Mouse (Mus musculus): ENCODE measurements around the gene Gng7.
A peak's percentile ranks its signal among the peaks of the same experiment; 100 is the strongest.

Gng7 gene

DNA sequence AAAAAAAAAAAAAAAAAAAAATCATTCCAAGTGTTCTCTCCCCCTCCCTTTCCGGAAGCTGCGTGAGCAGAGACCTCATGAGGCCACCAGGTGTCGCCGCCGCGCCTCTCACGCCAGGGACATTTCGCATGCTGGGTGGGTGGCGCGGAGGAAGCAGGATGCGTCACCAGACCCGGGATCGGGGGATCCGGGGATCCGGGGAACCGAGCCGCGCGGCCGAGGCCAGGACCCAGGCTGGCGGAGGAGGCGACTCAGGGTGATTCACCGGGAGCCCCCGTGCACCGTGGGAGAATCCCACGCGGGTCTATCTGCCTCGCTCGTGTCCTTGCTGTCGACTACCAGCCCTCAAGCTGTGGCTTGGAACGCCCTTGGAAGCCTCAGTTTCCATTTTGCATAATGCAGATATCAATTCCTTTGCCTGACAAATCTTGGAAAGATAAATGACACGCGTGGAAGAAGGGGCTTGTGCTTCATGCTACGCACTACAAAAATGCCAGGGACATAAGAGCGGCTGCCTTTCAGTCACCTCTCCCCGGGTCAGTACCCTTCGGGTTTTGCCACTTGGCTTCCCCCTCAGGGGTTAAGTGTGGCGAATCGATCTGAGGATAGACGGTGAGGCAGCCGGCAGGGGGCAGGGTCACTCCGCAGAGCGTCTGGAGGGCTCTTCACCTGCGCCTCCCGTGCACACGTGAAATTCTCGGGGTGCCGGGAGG lies 86.0 kb downstream of the Gng7 start:
- peak; percentile 85 to 89 for DNase-seq (ENCODE audit: low spot score in 2 of 2)

DNA sequence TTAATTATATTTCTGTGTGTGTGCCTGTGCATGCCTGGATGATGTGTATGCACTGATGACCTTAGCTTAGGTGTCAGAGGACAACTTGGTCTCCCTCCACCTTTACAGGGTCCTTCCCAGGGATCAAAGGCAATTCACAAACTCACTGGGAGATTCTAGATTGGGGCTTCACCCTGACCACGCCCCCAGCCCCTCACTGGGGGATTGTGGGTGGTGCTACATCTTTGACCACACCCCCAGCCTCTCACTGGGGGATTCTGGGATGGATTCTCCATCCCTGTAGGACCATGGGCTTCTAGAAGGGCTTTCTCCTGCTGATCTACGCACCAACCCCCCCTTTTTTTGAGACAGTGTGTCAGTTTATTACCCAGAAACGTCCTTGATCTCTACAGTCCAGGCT lies 89.3 kb downstream of the Gng7 start:
- DNase-seq (ENCODE audit: low spot score in 2 of 2): no peak

DNA sequence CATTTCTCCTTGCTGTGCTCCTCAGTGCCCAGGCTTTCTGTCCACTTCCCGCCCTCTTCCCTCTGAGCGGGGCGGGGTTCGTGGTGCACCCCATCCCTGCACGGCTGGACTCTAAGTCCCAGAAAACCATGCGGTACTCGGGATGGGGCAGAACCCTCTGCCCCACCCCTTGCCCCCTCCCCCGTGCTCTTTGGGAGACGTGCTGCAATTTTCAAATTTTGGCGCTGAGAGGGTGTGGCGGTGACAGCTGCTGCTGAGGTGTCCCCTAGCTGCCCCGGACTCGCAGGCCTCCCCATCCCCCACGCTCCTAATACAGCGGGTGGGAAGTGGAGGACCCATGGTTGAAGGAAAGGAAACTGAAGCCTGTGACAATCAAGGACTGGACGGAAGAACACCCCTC lies 92.8 kb downstream of the Gng7 start:
- no peak for DNase-seq (ENCODE audit: low spot score in 2 of 2)

DNA sequence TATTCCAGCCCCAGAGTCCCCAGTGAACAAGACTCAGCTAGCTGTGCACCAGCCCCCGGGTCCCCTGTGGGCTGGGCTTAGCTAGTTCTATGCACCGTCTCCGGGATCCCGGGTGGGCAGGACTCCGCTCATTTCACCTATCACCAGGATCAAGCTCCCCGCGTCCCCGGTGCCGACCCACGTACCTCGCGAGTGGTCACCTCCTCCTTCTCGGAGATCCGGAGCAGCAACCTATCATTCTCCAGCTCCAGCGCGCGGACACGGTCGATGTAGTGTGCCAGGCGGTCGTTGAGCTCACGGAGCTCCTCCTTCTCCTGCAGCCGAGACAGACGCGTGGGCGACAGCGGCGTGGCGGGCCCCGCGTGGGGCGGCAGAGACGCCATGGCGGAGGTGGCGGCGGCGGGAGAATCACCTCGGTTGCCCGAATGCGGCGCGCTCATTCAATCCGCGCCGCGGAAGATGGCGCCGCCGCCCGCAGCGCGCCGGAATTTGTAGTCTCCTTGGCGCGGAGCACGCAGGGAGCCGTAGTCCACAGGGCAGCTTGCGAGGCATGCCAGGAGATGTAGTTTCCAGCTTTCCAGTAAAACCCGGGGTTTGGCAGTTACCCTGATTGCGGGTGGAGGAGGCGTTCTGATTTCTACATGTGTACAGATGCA lies 96.8 kb downstream of the Gng7 start, which contains the start of gene Lmnb2:
Gene Lmnb2, minus strand, starts transcription at position 467 of the 656 bp plus-strand sequence.
- peak; percentile 74 to 77 for DNase-seq (ENCODE audit: low spot score in 2 of 2)

DNA sequence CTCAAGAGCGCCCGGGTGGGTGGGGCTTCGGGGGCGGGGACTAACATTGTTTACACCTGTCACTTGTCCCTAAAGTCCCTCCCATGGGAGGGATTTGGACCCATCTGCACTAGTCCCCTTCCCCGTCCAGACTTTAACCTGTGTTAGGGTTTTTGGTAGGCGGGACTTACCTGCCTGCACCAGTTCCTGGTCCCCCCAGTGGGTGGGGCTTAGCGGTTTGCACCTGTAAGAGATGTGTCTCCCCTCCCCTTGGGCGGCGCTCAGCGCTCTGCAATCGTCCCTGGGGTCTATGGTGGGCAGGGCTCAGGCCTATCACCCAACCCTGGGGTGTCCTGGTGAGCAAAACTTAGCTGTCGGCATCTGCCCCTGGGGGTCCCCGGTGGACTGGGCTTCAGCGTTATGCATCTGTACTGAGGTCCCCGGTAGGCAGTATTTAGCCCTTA lies 97.4 kb downstream of the Gng7 start:
- no peak for DNase-seq (ENCODE audit: low spot score in 2 of 2)

DNA sequence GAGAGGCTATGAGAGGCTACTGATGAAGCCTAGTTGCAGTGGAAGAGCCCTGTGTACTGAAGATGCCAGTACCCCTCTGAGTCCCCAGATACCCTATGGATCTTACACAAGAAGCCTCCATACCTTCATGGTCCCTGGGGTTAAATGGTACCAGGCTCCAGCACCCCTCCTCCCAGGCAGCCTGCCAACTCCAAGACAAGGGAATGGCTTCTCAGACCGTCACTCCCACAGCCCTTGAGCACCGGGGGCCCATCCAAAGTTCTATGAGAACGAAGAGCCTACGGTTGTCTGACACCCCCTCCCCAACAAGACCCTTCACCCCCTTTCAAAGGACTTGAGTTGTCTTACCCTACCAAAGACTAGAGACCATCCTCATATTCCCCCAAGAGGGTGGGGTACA lies 99.0 kb downstream of the Gng7 start:
- no peak for DNase-seq (ENCODE audit: low spot score in 2 of 2)

DNA sequence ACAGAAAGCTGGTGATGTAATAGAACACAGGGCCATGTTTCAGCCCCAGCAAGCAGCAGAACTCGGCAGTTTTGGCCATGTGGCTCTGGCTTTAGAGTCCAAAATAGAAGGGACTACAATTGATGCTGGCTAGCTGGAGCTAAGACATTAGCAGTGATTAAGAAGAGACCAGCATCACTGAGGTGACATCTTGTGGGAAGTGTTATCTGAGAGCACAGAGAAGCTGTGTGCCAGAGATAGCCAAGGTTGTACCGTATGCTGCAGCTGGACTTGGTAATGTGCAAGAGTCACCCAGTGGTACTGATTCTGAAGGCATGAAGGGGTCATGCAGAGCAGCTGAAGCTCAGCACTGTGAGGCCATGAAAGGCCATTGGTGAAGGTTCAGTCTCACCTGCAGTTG lies 99.5 kb downstream of the Gng7 start:
- no peak for DNase-seq (ENCODE audit: low spot score in 2 of 2)

DNA sequence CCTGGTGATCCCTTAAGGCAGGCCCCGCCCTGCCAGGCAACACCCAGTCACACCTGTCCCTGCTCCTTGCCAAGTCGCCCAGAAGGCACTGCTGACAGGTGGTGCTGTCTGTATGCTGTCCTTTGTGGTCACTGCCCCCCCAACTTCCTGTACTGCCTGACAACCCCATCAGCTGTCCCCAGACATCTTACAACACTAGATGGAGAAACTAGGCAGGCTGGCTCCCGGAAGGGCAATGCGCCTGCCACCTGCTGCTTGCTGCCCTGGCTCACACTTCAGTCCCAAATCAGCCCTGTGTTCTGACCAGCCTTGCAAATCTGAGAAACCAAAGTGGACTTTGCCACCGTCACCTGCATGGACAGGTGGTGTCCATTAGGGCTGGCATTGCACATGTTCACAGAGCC lies 100.5 kb downstream of the Gng7 start:
- no peak for DNase-seq (ENCODE audit: low spot score in 2 of 2)

DNA sequence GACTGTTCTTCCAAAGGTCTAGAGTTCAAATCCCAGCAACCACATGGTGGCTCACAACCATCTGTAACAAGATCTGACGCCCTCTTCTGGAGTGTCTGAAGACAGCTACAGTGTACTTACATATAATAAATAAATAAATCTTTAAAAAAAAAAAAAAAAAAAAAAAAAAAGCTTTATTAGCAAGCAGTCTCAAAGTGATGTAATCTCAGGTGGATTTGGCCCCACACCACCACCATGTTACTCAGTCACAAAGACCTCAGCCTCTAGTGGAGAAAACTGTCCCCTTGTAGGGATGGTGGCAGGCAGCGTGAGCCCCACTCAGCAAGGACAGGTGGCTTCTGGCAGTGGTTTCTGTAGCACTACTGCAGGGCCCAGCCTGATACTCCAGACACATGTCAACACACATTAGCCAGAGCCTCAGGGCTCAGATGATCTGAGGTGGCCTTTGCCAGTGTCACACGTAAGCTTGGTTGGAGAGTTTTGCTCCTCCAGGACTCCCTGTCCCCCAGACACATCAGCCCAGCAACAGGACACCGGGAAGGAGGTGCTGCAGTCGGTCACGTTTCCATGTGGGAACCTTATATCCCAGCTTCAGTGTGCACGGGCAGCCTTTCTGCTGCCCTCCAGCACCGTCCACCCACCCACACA lies 101.3 kb downstream of the Gng7 start:
- DNase-seq (ENCODE audit: low spot score in 2 of 2): no peak

DNA sequence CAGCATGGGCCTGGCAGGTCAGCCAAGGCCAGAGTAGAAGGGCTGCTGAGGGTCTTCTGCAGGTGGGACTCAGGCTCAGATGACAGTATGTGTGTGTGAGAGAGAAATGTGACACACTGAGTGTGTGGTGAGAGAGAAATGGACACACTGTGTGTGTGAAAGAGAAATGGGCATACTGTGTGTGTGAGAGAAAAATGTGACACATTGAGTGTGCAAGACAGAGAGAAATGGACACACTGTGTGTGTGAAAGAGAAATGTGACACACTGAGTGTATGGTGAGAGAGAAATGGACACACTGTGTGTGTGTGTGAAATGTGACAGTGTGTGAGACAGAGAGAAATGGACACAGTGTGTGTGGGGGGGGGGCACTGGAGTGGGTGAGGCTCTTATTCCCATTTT lies 102.9 kb downstream of the Gng7 start:
- no peak for DNase-seq (ENCODE audit: low spot score in 2 of 2)

DNA sequence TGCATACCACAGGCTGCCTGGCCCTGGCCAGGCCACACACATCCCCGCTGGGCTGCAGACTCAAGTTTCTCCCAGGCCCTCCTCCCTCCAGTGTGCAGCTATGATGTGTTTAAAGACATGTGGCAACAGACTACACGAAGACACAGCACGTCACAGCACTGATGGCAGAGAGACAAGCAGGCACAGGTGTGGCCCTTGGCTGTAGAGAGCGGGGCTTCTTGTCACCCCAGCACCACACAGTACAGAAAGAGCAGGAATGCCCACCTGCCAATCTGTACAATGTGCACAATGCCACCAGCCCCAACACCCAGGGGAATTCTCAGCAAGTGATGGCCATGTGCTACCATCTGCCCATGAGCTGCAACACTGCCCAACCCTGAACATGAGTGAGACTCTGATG lies 103.4 kb downstream of the Gng7 start:
- no peak for DNase-seq (ENCODE audit: low spot score in 2 of 2)

DNA sequence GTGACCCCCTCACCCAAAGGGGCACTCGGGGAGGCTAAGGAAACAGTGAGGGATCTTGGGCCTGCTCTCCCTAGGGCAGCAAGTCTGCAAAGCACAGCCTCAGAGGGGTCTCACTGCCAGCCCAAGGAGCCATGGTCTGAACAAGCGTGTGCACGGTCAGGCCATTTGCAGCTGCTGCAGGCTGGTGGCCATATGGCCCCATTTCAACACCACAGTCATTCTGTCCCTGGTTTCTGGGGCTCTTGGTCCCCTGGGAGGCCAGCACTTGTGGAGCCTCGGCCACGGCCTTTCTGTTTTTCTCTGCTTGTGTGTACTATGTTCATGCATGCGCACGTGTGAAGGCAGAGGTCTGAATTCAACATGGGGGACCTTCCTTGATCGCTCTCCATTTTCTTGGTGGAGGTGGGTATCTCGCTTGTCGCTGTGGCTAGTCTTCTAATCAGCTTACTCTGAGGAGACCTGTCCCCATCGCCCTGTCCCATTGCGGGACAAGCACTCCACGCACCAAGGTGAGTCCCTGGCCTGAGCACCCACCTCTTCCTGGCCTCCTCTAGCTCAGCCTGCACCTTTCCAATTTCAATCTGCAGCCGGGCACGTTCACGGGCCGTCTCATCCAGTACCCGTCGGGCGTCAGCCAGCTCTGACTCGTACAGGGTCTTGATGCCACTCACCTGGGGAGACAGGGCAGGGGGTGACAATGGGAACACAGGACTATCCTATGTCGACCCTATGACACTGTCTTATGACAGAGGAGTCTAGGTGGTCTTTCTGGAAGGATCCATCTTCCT lies 105.2 kb downstream of the Gng7 start:
- no peak for DNase-seq (ENCODE audit: low spot score in 2 of 2)

DNA sequence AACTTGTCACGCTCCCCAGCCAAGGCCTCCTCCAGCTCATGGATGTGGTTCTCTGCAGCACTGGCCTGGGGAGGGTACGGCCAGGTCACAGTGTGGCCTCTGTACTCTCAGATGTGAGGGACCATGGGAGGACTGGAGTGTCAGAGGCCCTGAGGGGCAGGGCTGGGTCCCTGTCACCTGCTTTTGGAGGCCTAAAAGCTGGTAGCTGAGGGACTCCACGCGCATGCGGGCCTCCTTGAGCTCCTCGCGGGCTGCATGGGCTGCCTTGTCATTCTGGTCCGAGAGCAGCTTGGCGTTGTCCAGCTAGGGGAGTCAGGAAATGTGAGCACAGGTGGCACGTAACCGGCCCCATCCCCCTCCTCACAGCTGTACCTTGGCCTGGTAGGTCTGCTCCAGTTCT lies 110.0 kb downstream of the Gng7 start:
- DNase-seq (ENCODE audit: low spot score in 2 of 2): no peak

DNA sequence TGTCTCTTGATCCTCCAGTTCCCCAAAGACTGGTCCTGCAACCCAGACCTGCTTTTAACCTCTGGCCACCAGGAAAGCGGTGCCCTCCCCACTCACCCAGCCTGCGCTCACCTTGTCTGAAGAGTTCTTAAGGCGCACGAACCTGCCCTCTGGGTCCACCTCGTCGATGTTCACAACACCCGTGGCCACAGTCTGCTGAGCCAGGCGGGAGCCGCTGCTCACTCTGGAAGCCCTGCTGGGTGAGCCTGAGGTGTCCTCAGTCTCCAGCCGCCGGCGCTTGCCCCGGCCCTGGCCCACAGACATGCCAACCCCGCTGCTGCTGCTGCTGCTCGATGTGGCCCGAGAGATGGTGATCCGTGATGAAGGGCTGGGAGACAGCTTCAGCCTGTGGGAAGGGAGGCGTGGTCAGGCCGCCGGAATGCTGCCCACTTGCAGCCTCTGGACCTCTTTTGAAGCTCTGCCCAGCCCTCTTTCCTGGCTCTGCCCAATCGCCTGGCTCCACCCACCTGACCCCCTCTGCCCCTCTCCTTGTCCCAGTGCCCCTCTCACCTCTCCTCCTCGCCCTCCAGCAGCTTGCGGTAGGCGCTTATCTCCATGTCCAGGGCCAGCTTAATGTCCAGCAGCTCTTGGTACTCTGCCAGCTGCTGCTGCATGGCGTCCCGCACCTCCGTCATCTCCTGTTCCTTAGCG lies 110.6 kb downstream of the Gng7 start:
- DNase-seq (ENCODE audit: low spot score in 2 of 2): no peak

DNA sequence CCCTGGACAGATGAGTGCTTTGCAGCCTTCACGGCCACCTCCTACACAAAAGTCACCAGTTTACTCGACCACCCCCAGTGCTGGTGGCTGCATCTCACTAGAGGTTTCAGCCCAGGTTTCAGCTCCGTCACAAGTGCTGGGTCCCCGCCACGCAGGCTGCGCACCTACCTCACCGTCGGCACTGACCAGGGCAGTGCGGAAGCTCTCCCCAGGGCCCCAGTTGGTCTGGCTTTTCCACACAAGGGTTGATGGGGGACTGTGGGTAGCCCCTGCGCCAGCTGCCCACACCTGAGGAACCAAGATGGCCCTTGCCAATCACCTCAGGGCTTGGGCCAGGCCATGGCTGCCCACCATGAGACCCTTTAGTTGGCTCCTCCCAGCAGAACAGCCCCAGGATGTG lies 111.5 kb downstream of the Gng7 start:
- DNase-seq (ENCODE audit: low spot score in 2 of 2): no peak

DNA sequence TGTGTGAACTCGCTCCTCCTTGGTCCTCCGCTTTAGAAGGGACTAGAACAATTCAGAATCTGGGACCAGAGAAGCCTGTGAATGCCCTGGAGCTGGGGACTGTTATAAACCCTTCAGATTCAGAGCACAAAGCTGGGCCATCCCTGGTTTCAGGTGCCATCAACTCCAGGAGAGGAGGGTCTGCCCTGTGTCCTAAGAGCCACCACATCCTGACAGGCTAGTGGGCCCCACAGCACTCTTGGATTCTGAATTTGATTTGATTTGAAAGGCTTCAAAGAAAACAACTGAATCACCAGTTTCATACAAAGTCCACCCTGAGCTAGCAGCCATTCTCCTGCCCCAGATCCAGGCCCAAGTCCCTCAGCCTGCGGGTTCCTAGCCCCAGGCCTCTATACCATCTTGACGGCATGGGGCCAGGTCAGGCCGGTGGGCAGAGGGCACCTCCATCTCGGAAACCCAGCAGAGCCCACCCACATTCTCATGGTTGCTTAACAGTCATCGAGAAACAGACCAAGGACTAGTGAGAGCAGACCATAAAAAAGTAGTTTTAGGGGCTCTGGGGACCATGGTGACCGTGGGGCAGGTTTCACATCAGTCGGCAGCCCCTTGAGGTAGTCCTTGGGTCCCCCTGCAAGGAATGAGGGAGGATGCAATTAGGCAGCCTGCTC lies 112.3 kb downstream of the Gng7 start:
- DNase-seq (ENCODE audit: low spot score in 2 of 2): no peak

DNA sequence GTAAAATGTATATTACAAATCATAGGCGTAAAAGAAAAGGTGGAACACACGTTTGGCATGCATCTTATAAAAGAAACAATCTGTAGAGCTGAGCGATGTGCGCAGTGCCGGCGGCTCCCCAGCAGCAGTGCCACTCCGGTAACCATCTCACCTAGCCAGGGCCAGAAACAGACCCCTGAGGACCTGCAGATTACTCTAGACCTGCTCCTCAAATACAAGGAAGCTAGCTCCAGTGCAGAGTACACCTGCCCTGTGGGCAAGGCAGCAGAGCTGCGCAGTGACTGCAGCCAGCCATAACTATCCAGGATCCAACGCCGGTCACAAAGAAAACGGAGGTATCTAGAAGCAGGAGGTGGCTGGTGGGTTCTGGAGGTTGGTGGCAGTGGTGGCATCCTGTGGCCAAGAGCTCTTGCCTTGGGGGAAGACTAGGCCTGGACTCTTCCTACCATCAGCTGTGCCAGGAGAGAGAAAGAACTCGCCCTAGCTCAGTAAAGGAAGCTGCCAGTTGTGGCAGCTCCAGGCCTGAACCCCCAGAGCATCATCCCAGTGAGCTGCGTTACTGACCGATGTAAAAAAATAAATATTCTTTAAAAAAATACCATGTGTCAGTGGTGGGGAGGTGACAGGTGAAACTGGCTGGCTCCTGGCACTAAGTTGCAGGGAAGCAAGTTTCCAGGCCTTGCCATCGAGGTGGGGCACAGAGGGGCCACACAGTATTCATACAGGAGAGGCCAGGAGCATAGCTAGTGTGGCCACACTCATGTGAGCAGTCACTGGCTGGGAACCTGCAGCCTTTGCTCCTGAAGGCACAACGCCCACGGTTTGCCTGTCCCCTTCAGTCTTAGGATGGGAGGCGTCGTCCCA lies 113.1 kb downstream of the Gng7 start:
- DNase-seq (ENCODE audit: low spot score in 2 of 2): no peak

DNA sequence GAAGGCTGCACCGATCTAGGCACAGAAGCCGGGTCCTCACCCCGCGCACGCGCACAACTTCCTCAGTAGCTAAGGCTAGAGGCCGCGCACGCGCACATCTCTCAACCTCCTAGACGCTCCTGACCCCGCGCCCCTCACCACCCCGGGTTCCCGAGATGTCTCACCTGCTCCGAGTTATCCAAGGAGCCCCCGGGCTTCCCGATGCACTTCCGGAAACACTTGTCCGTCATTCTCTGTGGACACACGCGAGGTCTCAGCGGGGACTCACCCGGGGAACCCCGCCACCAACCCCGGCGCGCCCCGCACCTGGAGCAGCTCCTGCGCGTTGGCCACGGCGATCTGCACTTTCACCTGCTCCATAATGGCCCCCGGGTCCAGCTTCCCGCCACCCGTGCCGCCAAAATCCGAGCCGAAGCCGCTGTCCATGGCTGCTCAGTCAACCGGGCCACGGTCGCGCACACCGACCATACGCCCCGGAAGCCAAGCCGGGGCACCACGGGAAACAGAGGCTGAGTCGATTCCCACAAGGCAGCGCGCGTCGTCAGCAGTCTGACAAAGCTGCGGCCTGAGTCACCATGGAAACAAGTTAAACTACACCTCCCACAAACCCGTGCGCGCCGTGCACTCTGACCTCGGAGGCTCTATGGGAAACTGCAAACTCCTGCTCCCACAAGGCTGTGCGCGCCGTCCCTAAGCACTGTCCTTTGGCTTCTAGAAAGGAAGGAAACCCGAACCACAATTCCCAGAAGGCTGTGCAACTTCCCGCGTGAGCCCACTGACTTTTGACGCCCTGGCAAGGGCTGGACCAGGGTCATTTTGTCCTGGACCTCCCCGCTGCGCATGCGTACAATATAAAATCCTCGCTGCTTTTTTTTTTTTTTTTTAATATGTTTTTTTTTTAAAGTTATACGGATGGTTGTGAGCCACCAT lies 114.2 kb downstream of the Gng7 start, which contains the start of gene Timm13:
Gene Timm13, minus strand, starts transcription at position 652 of the 930 bp plus-strand sequence.
- DNase-seq (ENCODE audit: low spot score in 2 of 2): peak; percentile 97 to 99

Measured in frontal cortex, postnatal 14 days (tissue).